Mouse (Mus musculus) limb, embryonic 11.5 days (tissue): ENCODE data around the gene Galnt7. TPM values are rescaled to one million over a fixed set of nuclear protein-coding genes. Genes with fewer than 3 reads are reported as not detected.

Source experiments
- ATAC-seq: fragments of 200-750 bp; cut with Nextera tagmentation; 2 replicates; pipeline ENCODE4 v1.8.0; 2017; ENCODE audit warnings: low read depth; ENCODE audit not compliant: insufficient number of reproducible peaks, low FRiP score, low TSS enrichment
- DNase-seq: peaks from one replicate; pipeline ENCODE4 v3.0.0-alpha.2; 2015; ENCODE audit warnings: low spot score
- H3K27ac ChIP-seq: fragments of 300-500 bp; sonication (generic); replicated peaks from 2 replicates; pipeline ENCODE4 v1.5.1; 2014; ENCODE audit warnings: low read depth, mild to moderate bottlenecking, low read length
- H3K27me3 ChIP-seq: fragments of 300-500 bp; sonication (generic); 2 replicates; pipeline ENCODE4 v1.6.1; 2014; ENCODE audit warnings: mild to moderate bottlenecking, low read length, mixed read lengths; ENCODE audit not compliant: control insufficient read depth, insufficient read depth
- H3K36me3 ChIP-seq: fragments of 300-500 bp; sonication (generic); 2 replicates; pipeline ENCODE4 v1.6.1; 2014; ENCODE audit warnings: mild to moderate bottlenecking, low read length, moderate library complexity, mixed read lengths; ENCODE audit not compliant: control insufficient read depth, insufficient read depth
- H3K4me1 ChIP-seq: fragments of 300-500 bp; sonication (generic); 2 replicates; pipeline ENCODE4 v1.6.1; 2014; ENCODE audit warnings: low read length, mixed read lengths; ENCODE audit not compliant: control insufficient read depth, insufficient read depth
- H3K4me2 ChIP-seq: fragments of 300-500 bp; sonication (generic); 2 replicates; pipeline ENCODE4 v1.6.1; 2014; ENCODE audit warnings: low read depth, mild to moderate bottlenecking, moderate library complexity; ENCODE audit not compliant: severe bottlenecking
- H3K4me3 ChIP-seq: fragments of 300-500 bp; sonication (generic); 2 replicates; pipeline ENCODE4 v1.5.1; 2014; ENCODE audit warnings: low read depth, low read length
- H3K9ac ChIP-seq: fragments of 300-500 bp; sonication (generic); 2 replicates; pipeline ENCODE4 v1.6.1; 2014; ENCODE audit warnings: mild to moderate bottlenecking, low read length
- H3K9me3 ChIP-seq: fragments of 300-500 bp; sonication (generic); 2 replicates; pipeline ENCODE4 v1.6.1; 2016; ENCODE audit warnings: low read length; ENCODE audit not compliant: control insufficient read depth
- WGBS: fragments of 180-500 bp; shearing (Covaris S2); extraction: QIAGEN DNeasy Blood & Tissue Kit; methylation state at CpG from one replicate; pipeline ENCODE4 v1.1.7; 2014; 5-methylcytosine and 5-hydroxymethylcytosine counted together
- polyA plus RNA-seq: library from polyadenylated mRNA; unstranded; fragments of >200 nt; fragmentation: Nextera tagmentation; extraction: Ambion mirVana; gene quantifications from 2 replicates; pipeline ENCODE4 v1.2.1, GENCODE M21; 2014

Galnt7 gene
- polyA plus RNA-seq, 1 experiment from 2014 or later = 18.8 TPM

- H3K4me1 ChIP-seq = no peaks in the 10 kb centered on the region
- H3K4me3 ChIP-seq = no peak overlapping the region
- H3K27me3 ChIP-seq = no peaks in the 10 kb centered on the region
- DNase-seq = no peak
- H3K9me3 ChIP-seq = no peaks in the 10 kb centered on the region
- no peak for ATAC-seq
- H3K36me3 ChIP-seq = no peaks in the 10 kb centered on the region; the same call in 1 of the 2 replicates
- H3K4me2 ChIP-seq = no peak overlapping the region
- 92% methylated on average over 5 of the region's 5 CpGs for WGBS
- H3K9ac ChIP-seq = no peak overlapping the region
- H3K27ac ChIP-seq = no peak overlapping the region
Observed at GRCm38 (mm10) chr8:57585128-57585442, 67.7 kb downstream of the Galnt7 start.

GRCm38 (mm10) chr8:57584416-57585127, 68.3 kb downstream of the Galnt7 start:
- Histone ChIP-seq H3K4me2 (no peak overlapping the region), H3K9me3 (no peaks in the 10 kb centered on the region), H3K27ac (no peak overlapping the region), H3K27me3 (no peaks in the 10 kb centered on the region), H3K4me1 (no peaks in the 10 kb centered on the region), H3K36me3 (no peaks in the 10 kb centered on the region; the same call in 1 of the 2 replicates), H3K4me3 (no peak overlapping the region), H3K9ac (no peak overlapping the region)
- ATAC-seq (no peak), DNase-seq (no peak)
- 86% methylated on average over 8 of the region's 8 CpGs for WGBS

DNA sequence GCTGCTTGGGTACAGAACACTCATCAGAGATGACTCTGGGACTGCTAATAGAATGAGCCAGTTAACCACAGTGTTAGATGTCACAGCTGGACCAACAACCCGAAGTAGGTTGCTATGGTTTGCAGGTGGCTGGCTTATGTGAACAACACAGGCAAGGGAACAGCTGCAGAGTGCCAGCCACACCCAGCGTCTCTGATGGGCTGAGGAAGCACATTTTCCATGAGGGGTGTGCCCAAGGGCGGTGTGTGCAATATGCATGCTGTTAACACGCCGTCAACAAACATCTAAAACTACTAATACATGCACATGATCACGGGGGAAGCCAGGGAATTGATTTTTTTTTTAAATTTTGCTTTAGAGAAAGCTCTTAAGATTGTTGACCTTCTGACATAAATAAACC, 73.0 kb downstream of the Galnt7 start:
- Histone ChIP-seq H3K36me3 (no peaks in the 10 kb centered on the region; the same call in 1 of the 2 replicates), H3K27ac (no peak overlapping the region), H3K9me3 (no peaks in the 10 kb centered on the region), H3K9ac (no peak overlapping the region), H3K4me1 (no peaks in the 10 kb centered on the region), H3K27me3 (no peaks in the 10 kb centered on the region), H3K4me2 (no peak overlapping the region), H3K4me3 (no peak overlapping the region)
- no peak for ATAC-seq
- WGBS = 85% methylated on average over 6 of the region's 6 CpGs
- no peak for DNase-seq

- Histone ChIP-seq H3K4me2 (no peak overlapping the region), H3K4me1 (no peaks in the 10 kb centered on the region), H3K9me3 (no peaks in the 10 kb centered on the region), H3K27me3 (no peaks in the 10 kb centered on the region), H3K27ac (no peak overlapping the region), H3K36me3 (no peaks in the 10 kb centered on the region), H3K4me3 (no peak overlapping the region), H3K9ac (no peak overlapping the region)
- 88% methylated on average over 5 of the region's 5 CpGs for WGBS
- no peak for DNase-seq
- ATAC-seq = no peak
Observed at GRCm38 (mm10) chr8:57577301-57577700, 75.5 kb downstream of the Galnt7 start.

- H3K4me3 ChIP-seq = no peak overlapping the region
- no peak overlapping the region for H3K27ac ChIP-seq
- no peaks in the 10 kb centered on the region for H3K27me3 ChIP-seq
- 68% methylated on average over 7 of the region's 7 CpGs for WGBS
- no peaks in the 10 kb centered on the region for H3K36me3 ChIP-seq
- H3K4me1 ChIP-seq = no peaks in the 10 kb centered on the region
- ATAC-seq (no peak), DNase-seq (no peak)
- no peaks in the 10 kb centered on the region for H3K9me3 ChIP-seq
- no peak overlapping the region for H3K4me2 ChIP-seq
- H3K9ac ChIP-seq = no peak overlapping the region
Observed at GRCm38 (mm10) chr8:57576238-57576637, 76.6 kb downstream of the Galnt7 start.

GRCm38 (mm10) chr8:57575336-57575735, 77.5 kb downstream of the Galnt7 start:
- ATAC-seq (no peak), DNase-seq (no peak)
- H3K27me3 ChIP-seq = no peaks in the 10 kb centered on the region
- H3K4me1 ChIP-seq = no peaks in the 10 kb centered on the region
- H3K9me3 ChIP-seq = no peaks in the 10 kb centered on the region
- WGBS = 85% methylated on average over 9 of the region's 9 CpGs
- no peak overlapping the region for H3K27ac ChIP-seq
- H3K4me3 ChIP-seq = no peak overlapping the region
- no peak overlapping the region for H3K4me2 ChIP-seq
- H3K36me3 ChIP-seq = no peaks in the 10 kb centered on the region
- no peak overlapping the region for H3K9ac ChIP-seq

DNA sequence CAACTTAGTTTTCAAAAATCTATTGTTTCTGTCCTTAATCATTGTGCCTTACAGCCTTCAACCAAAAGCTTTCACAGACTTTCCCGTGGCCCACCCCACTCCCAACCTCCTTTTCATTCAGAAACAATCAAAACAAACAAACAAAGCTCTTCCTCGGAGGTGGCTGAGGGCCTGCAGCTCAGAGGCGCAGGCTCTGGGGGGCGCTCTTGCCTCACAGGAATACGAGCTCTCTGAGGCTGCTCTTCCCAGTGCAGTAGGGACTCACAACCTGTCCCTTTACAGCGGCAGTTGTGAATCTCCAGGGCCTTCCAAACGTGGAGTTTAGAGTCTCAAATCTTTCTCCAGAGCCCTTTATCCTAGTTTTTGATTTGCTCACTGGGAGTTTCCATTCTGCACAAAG, 78.4 kb downstream of the Galnt7 start:
- no peaks in the 10 kb centered on the region for H3K9me3 ChIP-seq
- no peak overlapping the region for H3K4me2 ChIP-seq
- no peaks in the 10 kb centered on the region for H3K27me3 ChIP-seq
- WGBS = 11% methylated on average over 7 of the region's 7 CpGs
- no peak overlapping the region for H3K27ac ChIP-seq
- no peaks in the 10 kb centered on the region for H3K4me1 ChIP-seq
- H3K4me3 ChIP-seq = no peak overlapping the region
- H3K36me3 ChIP-seq = no peaks in the 10 kb centered on the region
- ATAC-seq (no peak), DNase-seq (peak; percentile 78)
- H3K9ac ChIP-seq = no peak overlapping the region

DNA sequence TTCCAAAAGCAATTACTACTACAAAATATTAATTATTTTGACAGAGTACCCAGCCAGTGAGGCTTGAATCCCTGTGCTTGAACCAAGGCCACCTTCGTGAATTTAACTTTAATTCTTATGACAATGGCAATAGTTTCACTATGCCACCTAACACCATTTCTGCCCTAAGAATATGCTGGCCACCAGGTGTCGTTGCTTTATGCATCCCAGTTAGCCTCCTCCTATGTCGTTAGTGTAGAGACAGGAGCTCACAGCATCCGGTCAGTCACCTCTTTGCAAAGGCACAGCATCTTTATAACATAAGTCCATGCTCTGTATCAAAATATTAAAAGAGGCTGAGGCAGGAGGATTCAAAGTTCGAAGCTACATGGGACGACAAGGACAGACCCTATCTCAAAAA, 79.0 kb downstream of the Galnt7 start:
- ATAC-seq = no peak
- no peak for DNase-seq
- no peaks in the 10 kb centered on the region for H3K36me3 ChIP-seq
- H3K27me3 ChIP-seq = no peaks in the 10 kb centered on the region
- no peak overlapping the region for H3K27ac ChIP-seq
- H3K4me3 ChIP-seq = no peak overlapping the region
- H3K9me3 ChIP-seq = no peaks in the 10 kb centered on the region
- H3K4me2 ChIP-seq = no peak overlapping the region
- no peak overlapping the region for H3K9ac ChIP-seq
- no peaks in the 10 kb centered on the region for H3K4me1 ChIP-seq
- WGBS = 80% methylated on average over 6 of the region's 6 CpGs

GRCm38 (mm10) chr8:57569886-57570285, 82.9 kb downstream of the Galnt7 start:
- ATAC-seq (no peak), DNase-seq (no peak)
- no peaks in the 10 kb centered on the region for H3K9me3 ChIP-seq
- H3K4me3 ChIP-seq = no peak overlapping the region
- H3K36me3 ChIP-seq = no peaks in the 10 kb centered on the region
- WGBS = 82% methylated on average over 6 of the region's 6 CpGs
- H3K9ac ChIP-seq = no peak overlapping the region
- H3K27ac ChIP-seq = no peak overlapping the region
- H3K4me1 ChIP-seq = no peaks in the 10 kb centered on the region
- H3K4me2 ChIP-seq = no peak overlapping the region
- H3K27me3 ChIP-seq = no peaks in the 10 kb centered on the region
